Mouse (Mus musculus): ENCODE measurements around the gene Ttc12. TPM values are rescaled to one million over a fixed set of nuclear protein-coding genes. Genes with fewer than 3 reads are reported as not detected.

The Ttc12 gene
- 25.5 TPM for polyA plus RNA-seq (2014; fragmentation: Illumina TruSeq; extraction: RNeasy Lipid Tissue Mini Kit (QIAGEN cat#74804); ENCODE audit: low read depth, low replicate concordance)

GRCm38 (mm10) chr9:49485892-49486311 is at the start of gene Ttc12:
Ttc12 (minus strand) TSS chr9:49486225.

GRCm38 (mm10) chr9:49426921-49427320 is 59.1 kb downstream of the Ttc12 start, which contains the start of gene Ankk1:
Ankk1 (minus strand) TSS chr9:49427021.

Other genes with a start within 250 kb of the Ttc12 start
- gene Gm4894, start 235.7 kb downstream of the Ttc12 start, polyA plus RNA-seq (2014; fragmentation: Illumina TruSeq; extraction: RNeasy Lipid Tissue Mini Kit (QIAGEN cat#74804); ENCODE audit: low read depth, low replicate concordance) = not detected
- gene Drd2, start 145.6 kb downstream of the Ttc12 start, polyA plus RNA-seq (2014; fragmentation: Illumina TruSeq; extraction: RNeasy Lipid Tissue Mini Kit (QIAGEN cat#74804); ENCODE audit: low read depth, low replicate concordance) = 3.4 TPM
- not detected for gene Ankk1, start 59.2 kb downstream of the Ttc12 start, polyA plus RNA-seq (2014; fragmentation: Illumina TruSeq; extraction: RNeasy Lipid Tissue Mini Kit (QIAGEN cat#74804); ENCODE audit: low read depth, low replicate concordance)